Mouse (Mus musculus) liver, adult (tissue): ENCODE data around the gene Tnfsfm13.

ENCODE experiments used
- GATA4 ChIP-seq: IDR thresholded peaks from 2 replicates; pipeline ENCODE4 v1.6.1; 2014; ENCODE audit warnings: mild to moderate bottlenecking, low read length; ENCODE audit not compliant: insufficient replicate concordance

The Tnfsfm13 gene

DNA sequence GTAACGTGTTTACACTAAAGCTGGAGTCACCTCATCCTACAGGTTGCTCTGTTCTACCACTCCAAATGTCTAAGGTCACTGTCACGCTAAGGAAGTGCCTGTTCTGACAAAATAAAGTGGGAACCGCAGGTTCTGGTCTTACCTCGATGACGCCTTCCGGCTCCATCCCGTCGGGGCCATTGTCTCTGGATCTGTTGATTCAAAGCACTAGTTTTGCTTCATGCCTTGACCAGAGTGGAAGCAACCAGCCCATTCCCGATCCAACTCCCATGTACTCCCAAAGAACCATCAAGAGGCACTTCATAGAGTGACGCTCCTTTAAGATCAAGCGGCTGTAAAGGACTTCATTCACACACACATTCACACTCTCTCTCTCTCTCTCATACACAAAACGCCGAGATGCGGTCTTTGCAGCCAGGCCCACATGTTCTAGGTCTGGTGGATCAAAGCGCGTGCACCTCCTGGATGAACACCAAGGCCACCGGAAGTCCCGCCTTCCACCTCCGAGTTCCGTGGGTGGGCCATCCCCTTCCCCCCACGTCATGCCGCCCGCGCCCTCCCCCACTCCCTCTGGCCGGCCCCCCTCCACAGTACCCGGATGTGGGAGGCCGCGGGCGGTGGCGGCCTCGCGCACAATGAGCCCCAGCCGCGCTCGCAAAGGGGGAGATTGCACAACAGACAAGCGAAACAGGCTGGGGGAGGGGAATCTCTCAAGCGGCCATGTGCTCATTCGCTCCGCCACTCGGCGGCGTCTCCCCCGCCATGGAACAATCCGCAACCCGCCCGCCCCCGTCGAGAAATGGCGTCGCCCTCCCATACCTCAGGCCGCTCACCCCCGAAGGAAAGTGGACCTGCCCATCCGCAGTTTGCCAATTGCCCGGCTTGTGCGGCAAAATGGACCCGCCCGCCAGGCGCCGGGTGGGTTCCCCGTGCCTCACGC is 24.8 kb downstream of the Tnfsfm13 start:
- peak; percentile 60; the same call in 1 of the 2 replicates for TF ChIP-seq GATA4

GRCm38 (mm10) chr11:69666665-69667005 is 29.3 kb downstream of the Tnfsfm13 start:
- no peak for TF ChIP-seq GATA4

DNA sequence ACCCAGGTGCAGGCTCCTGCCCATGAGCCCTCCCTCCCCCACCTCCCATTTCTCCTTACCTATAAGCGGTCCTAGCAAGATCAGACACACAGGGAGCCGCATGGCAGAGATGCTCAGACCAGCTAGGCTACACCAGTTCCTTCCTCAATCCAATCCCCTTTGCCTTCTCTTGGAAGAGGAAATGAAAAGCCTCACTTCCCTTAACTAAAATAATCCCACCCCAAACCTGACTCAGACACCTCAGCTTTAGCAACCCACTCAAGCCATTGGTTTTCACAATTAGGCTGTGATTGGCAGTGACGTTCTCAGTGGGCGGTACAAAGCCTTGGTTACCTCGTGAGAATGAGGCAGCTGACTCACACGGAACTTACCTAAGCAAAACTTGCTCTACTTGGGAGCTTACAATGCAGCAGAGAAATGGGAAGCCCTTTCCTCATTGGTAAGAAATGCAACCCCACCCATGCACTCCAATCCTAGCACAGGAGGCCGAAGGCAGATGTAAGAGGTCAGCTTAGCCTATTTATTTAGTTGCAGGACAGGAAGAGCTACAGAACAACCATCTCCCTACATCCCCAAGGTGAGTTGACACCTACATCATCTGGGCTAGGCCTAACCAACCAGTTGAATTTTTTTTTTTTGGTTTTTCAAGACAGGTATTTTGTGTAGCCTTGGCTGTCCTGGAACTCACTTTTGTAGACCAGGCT is 29.8 kb downstream of the Tnfsfm13 start, which contains the start of gene Cd68:
Gene Cd68 (minus strand): TSS at position 193 of the 704 bp plus-strand sequence.
- TF ChIP-seq GATA4 = no peak

GRCm38 (mm10) chr11:69665457-69665960 is 30.4 kb downstream of the Tnfsfm13 start:
- TF ChIP-seq GATA4 = no peak

DNA sequence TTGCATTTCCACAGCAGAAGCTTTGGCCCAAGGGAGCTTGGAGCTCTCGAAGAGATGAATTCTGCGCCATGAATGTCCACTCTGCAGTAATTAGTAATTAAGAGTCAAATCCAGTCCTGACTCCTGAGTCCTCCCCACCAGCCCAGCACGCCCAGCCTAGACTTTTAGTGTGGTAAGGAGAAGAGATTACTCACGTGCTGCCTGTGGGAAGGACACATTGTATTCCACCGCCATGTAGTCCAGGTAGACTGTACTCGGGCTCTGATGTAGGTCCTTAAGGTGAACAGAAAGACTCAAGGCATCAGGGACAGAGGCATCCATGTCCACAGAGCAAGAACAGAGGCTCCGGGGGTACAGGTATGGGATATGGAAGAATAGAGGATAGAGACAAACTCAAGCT is 31.1 kb downstream of the Tnfsfm13 start:
- no peak for TF ChIP-seq GATA4

GRCm38 (mm10) chr11:69663795-69664194 is 32.1 kb downstream of the Tnfsfm13 start:
- TF ChIP-seq GATA4 = no peak

DNA sequence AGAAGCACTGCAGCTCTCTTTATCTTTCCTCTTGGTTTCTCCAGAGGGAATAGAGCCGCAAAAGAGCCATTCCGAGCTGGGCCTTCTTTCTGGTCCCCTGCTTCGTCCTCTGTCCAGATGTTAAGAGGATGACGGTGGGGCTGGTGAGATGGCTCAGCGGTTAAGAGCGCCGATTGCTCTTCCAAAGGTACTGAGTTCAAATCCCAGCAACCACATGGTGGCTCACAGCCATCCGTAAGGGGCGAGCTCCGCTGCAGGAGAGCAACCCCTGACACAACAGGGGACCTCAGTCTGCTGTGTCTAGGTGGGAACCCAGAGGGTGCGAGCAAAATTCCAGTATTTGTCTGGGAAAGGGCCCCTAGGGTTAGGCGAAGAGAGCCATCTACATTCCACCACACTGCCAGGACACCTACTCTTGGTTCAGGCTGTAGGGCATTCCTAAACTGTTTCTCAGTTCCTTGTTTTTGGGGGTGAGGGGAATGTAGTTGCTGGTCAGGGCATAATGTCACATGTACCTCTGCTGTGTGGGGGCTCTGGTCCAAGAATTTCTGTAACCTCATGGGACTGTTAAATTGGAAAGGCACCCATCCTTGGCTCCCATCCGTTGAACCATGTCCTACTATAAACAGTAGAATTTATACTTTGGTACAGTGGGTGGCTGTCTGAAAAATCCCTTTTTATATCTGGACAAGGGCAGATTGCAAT is 32.8 kb downstream of the Tnfsfm13 start:
- TF ChIP-seq GATA4 = no peak

DNA sequence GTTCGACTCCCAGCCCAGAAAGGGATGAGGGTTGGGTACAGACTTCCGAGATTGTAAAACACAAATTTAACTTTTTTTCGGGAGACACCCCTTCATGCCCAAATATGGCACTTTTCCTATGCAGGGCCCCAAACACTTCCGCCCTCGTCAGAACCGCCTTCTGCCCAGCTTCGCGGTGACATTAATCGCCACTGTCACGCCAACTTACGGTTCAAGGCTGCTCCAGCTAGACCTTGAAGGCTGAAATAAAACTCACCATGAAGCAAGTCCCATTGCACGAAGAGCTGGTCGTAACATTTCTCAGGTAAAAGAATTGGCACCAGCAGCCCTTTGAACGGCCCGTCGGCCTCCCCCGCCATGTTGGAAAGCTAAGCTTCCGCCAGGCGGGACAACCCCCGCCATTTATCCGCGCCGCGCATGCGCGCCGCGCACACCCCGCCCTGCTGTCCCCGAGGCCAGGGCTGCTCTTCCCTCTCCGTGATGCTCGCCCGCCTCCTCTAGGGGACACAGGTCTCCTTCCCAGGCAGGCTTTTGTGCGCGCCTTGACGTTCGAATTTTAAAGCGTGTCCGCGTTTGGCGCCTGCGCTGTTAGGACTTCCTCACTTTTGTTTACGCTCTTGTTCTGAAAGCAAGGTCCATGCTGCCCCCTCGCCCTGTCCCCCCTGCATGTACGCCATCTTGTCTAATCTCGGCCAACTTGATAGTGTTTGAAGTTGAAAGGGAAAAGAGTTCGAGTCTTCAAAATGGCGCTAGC is 33.5 kb downstream of the Tnfsfm13 start, which contains the start of gene Mpdu1:
Gene Mpdu1 (minus strand): TSS at position 430 of the 754 bp plus-strand sequence.
- TF ChIP-seq GATA4 = peak; percentile 31; the same call in 1 of the 2 replicates

DNA sequence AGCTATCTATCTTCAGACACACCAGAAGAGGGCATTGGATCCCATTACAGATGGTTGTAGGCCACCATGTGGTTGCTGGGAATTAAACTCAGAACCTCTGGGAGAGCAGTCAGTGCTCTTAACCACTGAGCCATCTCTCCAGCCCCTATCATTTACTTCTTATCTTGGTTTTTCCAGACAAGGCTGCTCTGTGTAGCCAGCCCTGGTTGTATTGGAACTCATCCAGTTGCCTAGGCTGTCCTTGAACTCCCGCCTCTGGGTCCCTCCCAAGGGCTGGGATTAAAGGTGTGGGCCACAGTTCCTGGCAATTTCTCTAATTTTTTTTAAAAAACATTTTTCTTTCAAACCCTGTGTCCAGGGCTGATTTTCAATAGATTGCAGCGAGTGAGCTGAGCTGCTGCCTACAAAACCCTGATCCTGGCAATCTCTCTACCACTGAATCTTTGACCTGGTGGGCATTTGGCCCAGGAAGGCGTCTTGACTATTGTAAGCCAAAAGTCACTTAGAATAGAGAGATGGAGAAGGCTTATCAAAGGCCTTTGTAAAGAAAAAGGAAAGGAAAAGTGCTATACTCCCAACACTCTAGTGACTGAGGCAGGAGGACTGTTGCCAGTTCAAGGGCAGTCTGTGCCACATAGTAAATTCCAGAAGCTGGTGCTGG is 34.5 kb downstream of the Tnfsfm13 start:
- no peak for TF ChIP-seq GATA4

DNA sequence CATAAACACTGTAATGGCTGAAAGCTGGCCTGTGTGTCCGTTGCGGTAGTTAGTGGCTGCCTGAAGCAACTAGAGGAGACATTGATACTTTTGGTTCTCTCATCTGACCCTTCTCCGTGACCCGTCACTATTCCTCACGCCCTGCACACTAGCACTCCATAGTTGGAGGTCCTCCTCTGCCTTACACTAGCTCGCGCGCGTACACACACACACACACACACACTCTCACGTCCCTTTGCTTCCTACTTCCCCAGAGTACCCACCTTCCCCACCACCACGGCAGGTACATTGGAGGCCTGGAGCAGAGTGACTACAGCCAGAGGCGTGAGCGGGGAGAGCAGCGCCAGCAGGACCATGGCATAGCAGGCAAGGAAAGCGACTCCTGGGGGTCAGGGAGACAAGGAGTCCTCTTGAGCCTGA is 38.4 kb downstream of the Tnfsfm13 start:
- TF ChIP-seq GATA4 = no peak

- TF ChIP-seq GATA4 = no peak
These were observed 39.1 kb downstream of the Tnfsfm13 start for GRCm38 (mm10) chr11:69656617-69657461.

DNA sequence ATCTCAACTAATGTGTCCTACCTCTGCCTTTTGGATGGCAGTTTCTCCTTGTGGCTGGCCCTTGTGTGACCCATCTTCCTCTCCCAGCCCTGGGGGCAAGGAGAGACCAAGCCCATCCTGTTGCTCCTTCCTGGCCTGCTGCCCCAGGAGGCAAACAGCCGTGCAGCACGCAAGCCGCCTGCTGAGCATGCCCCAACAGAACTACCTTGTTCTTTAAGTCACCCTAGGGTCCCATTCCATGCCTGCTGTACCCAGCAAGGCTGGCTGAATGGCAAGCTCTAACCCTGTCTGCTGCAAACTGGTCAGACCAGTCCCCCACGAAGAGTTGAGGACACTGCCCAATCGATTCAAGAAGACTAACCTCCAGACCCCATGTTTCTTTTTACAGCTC is 39.8 kb downstream of the Tnfsfm13 start:
- TF ChIP-seq GATA4 = no peak
